Mouse (Mus musculus) hindbrain, postnatal 0 days (tissue): ENCODE data around the gene Heg1. TPM values are rescaled to one million over a fixed set of nuclear protein-coding genes. Genes with fewer than 3 reads are reported as not detected.
A peak's percentile ranks its signal among the peaks of the same experiment; 100 is the strongest.

Source experiments
- ATAC-seq: fragments of 200-750 bp; cut with Nextera tagmentation; 2 replicates; pipeline ENCODE4 v1.8.0; 2017; ENCODE audit warnings: mild to moderate bottlenecking, moderate TSS enrichment, moderate library complexity
- DNase-seq: peaks from one replicate; pipeline ENCODE4 v3.0.0-alpha.2; 2015; ENCODE audit warnings: low spot score
- H3K27ac ChIP-seq: fragments of 300-500 bp; sonication (generic); 2 replicates; pipeline ENCODE4 v1.5.1; 2014; ENCODE audit warnings: mild to moderate bottlenecking
- H3K27me3 ChIP-seq: fragments of 300-500 bp; sonication (generic); 2 replicates; pipeline ENCODE4 v1.6.1; 2014; ENCODE audit warnings: low read length, mixed read lengths; ENCODE audit not compliant: insufficient read depth
- H3K36me3 ChIP-seq: fragments of 300-500 bp; sonication (generic); 2 replicates; pipeline ENCODE4 v1.6.1; 2014; ENCODE audit warnings: low read length, mixed read lengths; ENCODE audit not compliant: insufficient read depth
- H3K4me1 ChIP-seq: fragments of 300-500 bp; sonication (generic); 2 replicates; pipeline ENCODE4 v1.6.1; 2014; ENCODE audit warnings: antibody characterized with exemption, low read length, mixed read lengths; ENCODE audit not compliant: insufficient read depth
- H3K4me2 ChIP-seq: fragments of 300-500 bp; sonication (generic); 2 replicates; pipeline ENCODE4 v1.6.1; 2014; ENCODE audit warnings: low read depth, mild to moderate bottlenecking, low read length, moderate library complexity, mixed read lengths
- H3K4me3 ChIP-seq: fragments of 300-500 bp; sonication (generic); 2 replicates; pipeline ENCODE4 v1.5.1; 2014; ENCODE audit warnings: low read length
- H3K9ac ChIP-seq: fragments of 300-500 bp; sonication (generic); replicated peaks from 2 replicates; pipeline ENCODE4 v1.6.1; 2014; ENCODE audit warnings: mild to moderate bottlenecking, low read length, moderate library complexity, mixed read lengths
- H3K9me3 ChIP-seq: fragments of 300-500 bp; sonication (generic); 2 replicates; pipeline ENCODE4 v1.6.1; 2016; ENCODE audit warnings: low read length, mixed read lengths
- CTCF ChIP-seq: IDR thresholded peaks from 2 replicates; pipeline ENCODE4 v1.5.1; 2016; ENCODE audit warnings: antibody characterized with exemption, control low read depth, low read depth
- WGBS: fragments of 180-500 bp; shearing (Covaris S2); extraction: QIAGEN DNeasy Blood & Tissue Kit; methylation state at CpG from one replicate; pipeline ENCODE4 v1.1.7; 2014; 5-methylcytosine and 5-hydroxymethylcytosine counted together
- polyA plus RNA-seq: library from polyadenylated mRNA; unstranded; fragments of >200 nt; fragmentation: Nextera tagmentation; extraction: Ambion mirVana; gene quantifications from 2 replicates; pipeline ENCODE4 v1.2.1, GENCODE M21; 2015
- total RNA-seq: library from RNA; depleted of rRNA; stranded (reverse); fragments of >200 nt; gene quantifications from 2 replicates; pipeline ENCODE4 v1.2.3, GENCODE M21; 2014; rRNA removed

Gene Heg1
- total RNA-seq (22.8 and 30.4 TPM in 2 replicates), polyA plus RNA-seq (7.2 and 8.1 TPM in 2 replicates)

- H3K4me1 ChIP-seq: peaks cover 4% of the 10 kb centered on the region; the same call in 1 of the 2 replicates
- H3K27ac ChIP-seq: peak within 1 kb of the TSS; percentile 84
- no peak for TF ChIP-seq CTCF
- no peaks in the 10 kb centered on the region for H3K27me3 ChIP-seq
- DNase-seq (peak; percentile 77), ATAC-seq (peak; percentile 83)
- peak within 1 kb of the TSS; percentile 96 for H3K4me2 ChIP-seq
- no peaks in the 10 kb centered on the region for H3K9me3 ChIP-seq
- peak within 1 kb of the TSS; percentile 88 for H3K9ac ChIP-seq
- no peaks in the 10 kb centered on the region for H3K36me3 ChIP-seq
- peak within 1 kb of the TSS; percentile 84 for H3K4me3 ChIP-seq
- WGBS: under 1% methylated on average over 53 of the region's 57 CpGs
These were observed at the start of gene Heg1 for GRCm38 (mm10) chr16:33684162-33684702. Heg1 (plus strand) TSS chr16:33684370.

- 77% methylated on average over 12 of the region's 12 CpGs for WGBS
- H3K4me2 ChIP-seq: no peak overlapping the region
- no peak for DNase-seq
- ATAC-seq: no peak
- no peak overlapping the region for H3K9ac ChIP-seq
- no peaks in the 10 kb centered on the region for H3K4me1 ChIP-seq
- H3K36me3 ChIP-seq: no peaks in the 10 kb centered on the region
- no peaks in the 10 kb centered on the region for H3K27me3 ChIP-seq
- no peak for TF ChIP-seq CTCF
- no peak overlapping the region for H3K27ac ChIP-seq
- no peaks in the 10 kb centered on the region for H3K9me3 ChIP-seq
- no peak overlapping the region for H3K4me3 ChIP-seq
These were observed 48.2 kb upstream of the Heg1 start for GRCm38 (mm10) chr16:33635836-33636595.

GRCm38 (mm10) chr16:33641779-33642178, 42.4 kb upstream of the Heg1 start:
- Histone ChIP-seq H3K4me1 (no peaks in the 10 kb centered on the region), H3K27me3 (no peaks in the 10 kb centered on the region), H3K9me3 (no peaks in the 10 kb centered on the region), H3K27ac (no peak overlapping the region), H3K36me3 (no peaks in the 10 kb centered on the region), H3K4me3 (no peak overlapping the region), H3K4me2 (no peak overlapping the region), H3K9ac (no peak overlapping the region)
- 68% methylated on average over 3 of the region's 3 CpGs for WGBS
- ATAC-seq: no peak
- TF ChIP-seq CTCF: no peak
- DNase-seq: no peak

DNA sequence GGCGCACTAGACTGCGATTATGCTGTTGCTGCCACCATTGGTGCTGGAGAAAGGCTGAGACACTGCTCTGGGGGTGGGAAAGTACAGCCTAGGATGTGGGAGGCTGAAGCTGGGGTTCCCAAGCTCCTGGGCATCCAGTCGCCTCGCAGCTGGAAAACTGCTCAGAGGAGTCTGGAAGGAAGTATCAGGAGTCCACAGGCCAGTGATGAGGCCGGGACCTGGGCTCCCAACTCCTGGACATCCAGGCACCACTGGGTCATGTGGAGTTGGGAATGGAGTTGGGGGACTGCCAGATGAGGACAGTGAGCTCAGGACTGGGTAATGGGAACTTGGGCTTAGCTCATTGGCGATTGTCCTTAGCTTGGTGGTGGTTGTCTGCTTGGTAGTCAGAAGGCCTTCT, 31.1 kb upstream of the Heg1 start:
- no peak overlapping the region for H3K27ac ChIP-seq
- H3K27me3 ChIP-seq: no peaks in the 10 kb centered on the region
- ATAC-seq (no peak), DNase-seq (no peak)
- H3K4me2 ChIP-seq: no peak overlapping the region
- H3K36me3 ChIP-seq: no peaks in the 10 kb centered on the region
- H3K4me1 ChIP-seq: no peaks in the 10 kb centered on the region
- peaks cover 8% of the 10 kb centered on the region; the same call in 1 of the 2 replicates for H3K9me3 ChIP-seq
- no peak for TF ChIP-seq CTCF
- 89% methylated on average over 6 of the region's 6 CpGs for WGBS
- H3K9ac ChIP-seq: no peak overlapping the region
- H3K4me3 ChIP-seq: no peak overlapping the region

DNA sequence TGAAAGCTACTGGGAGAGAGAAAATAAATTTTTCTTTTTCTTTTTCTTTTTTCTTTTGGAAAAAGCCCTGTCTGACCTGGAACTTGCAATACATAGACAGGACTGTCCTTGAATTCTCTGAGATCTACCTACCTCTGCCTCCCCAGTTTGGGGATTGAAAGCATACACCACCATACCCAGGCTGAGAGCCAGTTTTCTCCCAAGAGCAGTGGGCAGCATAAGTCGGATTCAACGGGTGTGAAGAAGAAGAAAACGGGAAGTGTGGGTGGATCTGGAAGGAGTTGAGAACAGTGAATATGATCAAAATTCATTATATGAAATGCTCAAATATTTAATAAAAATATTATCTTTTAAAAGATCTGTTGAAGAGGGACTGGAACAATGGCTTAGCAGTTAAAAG, 28.7 kb upstream of the Heg1 start:
- Histone ChIP-seq H3K4me1 (no peaks in the 10 kb centered on the region), H3K27ac (no peak overlapping the region), H3K36me3 (no peaks in the 10 kb centered on the region), H3K4me2 (no peak overlapping the region), H3K27me3 (no peaks in the 10 kb centered on the region), H3K9me3 (0 out of 2 replicates have a peak, but pooled peaks cover 3% of the 10 kb centered on the region), H3K9ac (no peak overlapping the region), H3K4me3 (no peak overlapping the region)
- no peak for ATAC-seq
- DNase-seq: no peak
- TF ChIP-seq CTCF: no peak
- 87% methylated on average over 3 of the region's 3 CpGs for WGBS

GRCm38 (mm10) chr16:33657191-33657590, 27.0 kb upstream of the Heg1 start:
- no peak for ATAC-seq
- no peaks in the 10 kb centered on the region for H3K9me3 ChIP-seq
- no peak overlapping the region for H3K9ac ChIP-seq
- no peak for DNase-seq
- H3K4me2 ChIP-seq: no peak overlapping the region
- H3K4me3 ChIP-seq: no peak overlapping the region
- no peaks in the 10 kb centered on the region for H3K27me3 ChIP-seq
- no peak overlapping the region for H3K27ac ChIP-seq
- 88% methylated on average over 3 of the region's 3 CpGs for WGBS
- H3K4me1 ChIP-seq: no peaks in the 10 kb centered on the region
- no peak for TF ChIP-seq CTCF
- no peaks in the 10 kb centered on the region for H3K36me3 ChIP-seq

GRCm38 (mm10) chr16:33658121-33658520, 26.0 kb upstream of the Heg1 start:
- H3K4me3 ChIP-seq: no peak overlapping the region
- WGBS: 100% methylated on average over 3 of the region's 3 CpGs
- no peak for TF ChIP-seq CTCF
- no peaks in the 10 kb centered on the region for H3K27me3 ChIP-seq
- H3K27ac ChIP-seq: no peak overlapping the region
- DNase-seq (no peak), ATAC-seq (no peak)
- H3K4me2 ChIP-seq: no peak overlapping the region
- H3K9ac ChIP-seq: no peak overlapping the region
- H3K4me1 ChIP-seq: no peaks in the 10 kb centered on the region
- no peaks in the 10 kb centered on the region for H3K36me3 ChIP-seq
- H3K9me3 ChIP-seq: no peaks in the 10 kb centered on the region
